Mouse (Mus musculus) myocyte (in vitro differentiated cells): ENCODE results near the gene Zdhhc12. TPM values are rescaled to one million over a fixed set of nuclear protein-coding genes. Genes with fewer than 3 reads are reported as not detected.
A peak's percentile ranks its signal among the peaks of the same experiment; 100 is the strongest.
"Not testable (repeated sequence)": the region's sequence is repeated elsewhere in the genome, so short reads cannot be mapped to it uniquely, and the experiment has no call there.

Experiments used
- H3K27me3 ChIP-seq: one replicate; pipeline ENCODE4 v1.6.1; 2011; ENCODE audit not compliant: control insufficient read depth, insufficient read depth, insufficient read length
- H3K36me3 ChIP-seq: one replicate; pipeline ENCODE4 v1.6.1; 2011; ENCODE audit not compliant: control insufficient read depth, insufficient read depth
- H3K4me2 ChIP-seq: one replicate; pipeline ENCODE4 v1.6.1; 2011; ENCODE audit warnings: low read depth, control low read depth
- H3K4me3 ChIP-seq: one replicate; pipeline ENCODE4 v1.5.1; 2011; ENCODE audit warnings: mild to moderate bottlenecking, control low read depth, moderate library complexity
- H3K79me2 ChIP-seq: one replicate; pipeline ENCODE4 v1.6.1; 2011; ENCODE audit not compliant: control insufficient read depth, insufficient read depth
- H3ac ChIP-seq: one replicate; pipeline ENCODE4 v1.6.1; 2011; ENCODE audit not compliant: control insufficient read depth, insufficient read length
- CEBPB ChIP-seq: IDR thresholded peaks from 2 replicates; pipeline ENCODE4 v1.6.1; 2011; ENCODE audit warnings: mild to moderate bottlenecking, moderate library complexity; ENCODE audit not compliant: poor library complexity, insufficient read depth, severe bottlenecking
- E2F4 ChIP-seq: IDR thresholded peaks from one replicate; pipeline ENCODE4 v1.6.1; 2011; ENCODE audit warnings: mild to moderate bottlenecking, control low read depth, moderate library complexity; ENCODE audit not compliant: insufficient read depth
- MAX ChIP-seq: IDR thresholded peaks from one replicate; pipeline ENCODE4 v1.6.1; 2011; ENCODE audit warnings: low read depth, mild to moderate bottlenecking, control low read depth
- MYOD1 ChIP-seq, 3 experiments: IDR thresholded peaks; one replicate each; pipeline ENCODE4 v1.6.1; 2011; ENCODE audit warnings: control low read depth in 2 of 3, low read depth in 2 of 3, mild to moderate bottlenecking in 2 of 3, moderate library complexity in 1 of 3; ENCODE audit not compliant: insufficient read length in 2 of 3, control insufficient read depth in 1 of 3
- MYOG ChIP-seq, 3 experiments: IDR thresholded peaks; one replicate each; pipeline ENCODE4 v1.6.1; 2011; ENCODE audit warnings: control low read depth in 2 of 3, low read depth in 2 of 3, mild to moderate bottlenecking in 2 of 3; ENCODE audit not compliant: insufficient read length in 2 of 3, control insufficient read depth in 1 of 3, insufficient read depth in 1 of 3
- POLR2A ChIP-seq: IDR thresholded peaks from one replicate; pipeline ENCODE4 v1.6.1; 2011; ENCODE audit warnings: low read depth, mild to moderate bottlenecking, control low read depth, moderate library complexity; ENCODE audit not compliant: insufficient read length
- POLR2AphosphoS2 ChIP-seq: IDR thresholded peaks from one replicate; pipeline ENCODE4 v1.6.1; 2011; ENCODE audit warnings: low read depth, control low read depth; ENCODE audit not compliant: insufficient read length
- REST ChIP-seq: IDR thresholded peaks from one replicate; pipeline ENCODE4 v1.6.1; 2011; ENCODE audit warnings: mild to moderate bottlenecking, control low read depth, moderate library complexity; ENCODE audit not compliant: insufficient read depth, insufficient read length
- SRF ChIP-seq: IDR thresholded peaks from one replicate; pipeline ENCODE4 v1.6.1; 2011; ENCODE audit warnings: low read depth; ENCODE audit not compliant: control insufficient read depth, insufficient read length
- TCF12 ChIP-seq: IDR thresholded peaks from one replicate; pipeline ENCODE4 v1.6.1; 2011; ENCODE audit warnings: mild to moderate bottlenecking, control low read depth; ENCODE audit not compliant: poor library complexity, insufficient read depth, severe bottlenecking
- TCF3 ChIP-seq: IDR thresholded peaks from one replicate; pipeline ENCODE4 v1.6.1; 2011; ENCODE audit warnings: low read depth, control low read depth; ENCODE audit not compliant: insufficient read length
- USF1 ChIP-seq: IDR thresholded peaks from one replicate; pipeline ENCODE4 v1.6.1; 2011; ENCODE audit warnings: low read depth, mild to moderate bottlenecking, control low read depth, moderate library complexity
- polyA plus RNA-seq: library from polyadenylated mRNA; unstranded; fragments of >200 nt; fragmentation: generic; extraction: Trizol; gene quantifications from one replicate; pipeline ENCODE4 v1.2.1, GENCODE M21; 2012; ENCODE audit warnings: missing spikeins

The Zdhhc12 gene
- polyA plus RNA-seq, 1 experiment = 20.8 TPM

GRCm38 (mm10) chr2:30133613-30134377 lies 40.3 kb upstream of the Zdhhc12 start, which contains the start of gene Tbc1d13:
TSS of gene Tbc1d13 (plus strand) at chr2:30133746.
- TF ChIP-seq MAX (no peak), REST (no peak), USF1 (peak; percentile 99), TCF12 (no peak), TCF3 (no peak), E2F4 (no peak), MYOG (IDR thresholded peaks at IDR 0.05; ENCODE audit: control insufficient read depth in 1 of 3, insufficient read depth in 1 of 3, insufficient read length in 2 of 3, low read depth in 2 of 3) (peak; percentile 24 to 71 (median 43)), POLR2A (peak; percentile 99), SRF (peak; percentile 66), MYOD1 (IDR thresholded peaks at IDR 0.05; ENCODE audit: control insufficient read depth in 1 of 3, insufficient read length in 2 of 3, low read depth in 2 of 3) (no peak), CEBPB (no peak), POLR2AphosphoS2 (peak; percentile 100)
- H3K4me3 ChIP-seq = peak within 1 kb of the TSS; percentile 95
- H3ac ChIP-seq = peak within 1 kb of the TSS; percentile 38
- H3K4me2 ChIP-seq = peak within 1 kb of the TSS; percentile 100
- peaks cover 12% of the 10 kb centered on the region for H3K79me2 ChIP-seq
- peaks cover 10% of the 10 kb centered on the region for H3K36me3 ChIP-seq
- no peaks in the 10 kb centered on the region for H3K27me3 ChIP-seq

- TF ChIP-seq CEBPB (0 out of 2 replicates have a peak, but pooled peaks have one; percentile 40), MYOD1 (IDR thresholded peaks at IDR 0.05; ENCODE audit: control insufficient read depth in 1 of 3, insufficient read length in 2 of 3, low read depth in 2 of 3) (no peak)
- peak overlapping the region; percentile 95 for H3K4me3 ChIP-seq
- H3K79me2 ChIP-seq = peaks cover 12% of the 10 kb centered on the region
- H3K36me3 ChIP-seq = peaks cover 5% of the 10 kb centered on the region
- H3K4me2 ChIP-seq = peak overlapping the region; percentile 100
- H3ac ChIP-seq = peak overlapping the region; percentile 38
- no peaks in the 10 kb centered on the region for H3K27me3 ChIP-seq
Measured at GRCm38 (mm10) chr2:30132801-30133612, 39.6 kb upstream of the Zdhhc12 start.

GRCm38 (mm10) chr2:30131240-30131639 lies 37.8 kb upstream of the Zdhhc12 start:
- peaks cover 12% of the 10 kb centered on the region for H3K79me2 ChIP-seq
- not testable (repeated sequence) for H3K27me3 ChIP-seq, H3ac ChIP-seq, H3K4me2 ChIP-seq, H3K36me3 ChIP-seq, H3K4me3 ChIP-seq

- no peaks in the 10 kb centered on the region for H3K36me3 ChIP-seq
- peaks cover 12% of the 10 kb centered on the region for H3K79me2 ChIP-seq
- no peak overlapping the region for H3K4me3 ChIP-seq
Measured at GRCm38 (mm10) chr2:30130156-30130555, 36.7 kb upstream of the Zdhhc12 start.

GRCm38 (mm10) chr2:30128789-30129188 lies 35.3 kb upstream of the Zdhhc12 start:
- no peak overlapping the region for H3K4me3 ChIP-seq
- no peak overlapping the region for H3K4me2 ChIP-seq
- no peaks in the 10 kb centered on the region for H3K27me3 ChIP-seq
- no peak for TF ChIP-seq MAX
- no peak for TF ChIP-seq SRF
- no peak for TF ChIP-seq TCF3
- no peak for TF ChIP-seq USF1
- no peak for TF ChIP-seq E2F4
- no peaks in the 10 kb centered on the region for H3K36me3 ChIP-seq
- H3K79me2 ChIP-seq = peaks cover 5% of the 10 kb centered on the region
- no peak overlapping the region for H3ac ChIP-seq

More at GRCm38 (mm10) chr2:30130156-30130555, 36.7 kb upstream of the Zdhhc12 start:
- H3K4me2 ChIP-seq = no peak overlapping the region
- H3K27me3 ChIP-seq = no peaks in the 10 kb centered on the region
- H3ac ChIP-seq = no peak overlapping the region
- TF ChIP-seq POLR2A (no peak), MAX (no peak), MYOG (IDR thresholded peaks at IDR 0.05; ENCODE audit: control insufficient read depth in 1 of 3, insufficient read depth in 1 of 3, insufficient read length in 2 of 3, low read depth in 2 of 3) (no peak), USF1 (no peak)
